Mouse (Mus musculus) CH12.LX (cell line): ENCODE data around the gene Dlg5. TPM values are rescaled to one million over a fixed set of nuclear protein-coding genes. Genes with fewer than 3 reads are reported as not detected.

Experiments used
- DNase-seq: peaks from one replicate; pipeline ENCODE4 v3.0.0-alpha.2; 2013; ENCODE audit errors: extremely low read depth
- H3K27ac ChIP-seq: 2 replicates; pipeline ENCODE4 v1.5.1; 2012; ENCODE audit warnings: low read depth, mild to moderate bottlenecking, control low read depth, moderate library complexity; ENCODE audit not compliant: insufficient read depth
- H3K27me3 ChIP-seq: replicated peaks from 2 replicates; pipeline ENCODE3; 2012; ENCODE audit warnings: inconsistent platforms
- H3K36me3 ChIP-seq, 2 experiments: replicated peaks in 1 of 2; 2 replicates each; pipeline versions ENCODE3 to v1.6.1; 2012; ENCODE audit warnings: inconsistent platforms in 1 of 2, low read length in 1 of 2, mild to moderate bottlenecking in 1 of 2, mixed read lengths in 1 of 2, moderate library complexity in 1 of 2; ENCODE audit not compliant: control insufficient read depth in 1 of 2, insufficient read depth in 1 of 2
- H3K4me1 ChIP-seq, 2 experiments: 2 replicates each; pipeline ENCODE4 v1.6.1; 2012; ENCODE audit warnings: inconsistent platforms in 1 of 2, moderate library complexity in 1 of 2; ENCODE audit not compliant: insufficient read depth in 2 of 2, control insufficient read depth in 1 of 2
- H3K4me2 ChIP-seq: 2 replicates; pipeline ENCODE4 v1.6.1; 2012; ENCODE audit warnings: low read depth, mild to moderate bottlenecking, control low read depth; ENCODE audit not compliant: poor library complexity, insufficient read depth, severe bottlenecking
- H3K4me3 ChIP-seq, 3 experiments: fragments of 150-350 bp in 1 of 3; sonication (generic) in 1 of 3; replicated peaks in 1 of 3; 2 replicates each; pipeline versions ENCODE3 to v1.5.1; 2011 to 2012; ENCODE audit warnings: low read depth in 2 of 3, low read length in 2 of 3, mild to moderate bottlenecking in 2 of 3, moderate library complexity in 2 of 3, control low read depth in 1 of 3, improper control_type of control experiment in 1 of 3, inconsistent platforms in 1 of 3, mixed read lengths in 1 of 3; ENCODE audit not compliant: poor library complexity in 1 of 3
- H3K79me2 ChIP-seq: replicated peaks from 2 replicates; pipeline ENCODE4 v1.6.1; 2012; ENCODE audit warnings: mild to moderate bottlenecking, moderate library complexity; ENCODE audit not compliant: control insufficient read depth, poor library complexity, insufficient read depth, severe bottlenecking; ENCODE audit errors: extremely low read depth
- H3K9ac ChIP-seq: 2 replicates; pipeline ENCODE4 v1.6.1; 2012; ENCODE audit warnings: low read depth, mild to moderate bottlenecking, control low read depth, moderate library complexity; ENCODE audit not compliant: insufficient read depth
- H3K9me3 ChIP-seq: replicated peaks from 2 replicates; pipeline ENCODE3; 2012; ENCODE audit warnings: low read length, inconsistent platforms, mixed read lengths
- ELF1 ChIP-seq: IDR thresholded peaks from 2 replicates; pipeline ENCODE4 v1.6.1; 2014; ENCODE audit warnings: low read depth, mild to moderate bottlenecking, inconsistent platforms, low read length, improper control_type of control experiment
- EP300 ChIP-seq: IDR thresholded peaks from 2 replicates; pipeline ENCODE4 v1.6.1; 2011; ENCODE audit warnings: low read length, improper control_type of control experiment
- ETS1 ChIP-seq: conservative IDR thresholded peaks from 2 replicates; pipeline ENCODE4 v1.6.1; 2012; ENCODE audit warnings: low read depth, mild to moderate bottlenecking, inconsistent platforms, low read length, improper control_type of control experiment, moderate library complexity
- HCFC1 ChIP-seq: IDR thresholded peaks from 2 replicates; pipeline ENCODE4 v1.6.1; 2012; ENCODE audit warnings: low read depth, mild to moderate bottlenecking, inconsistent platforms, low read length, improper control_type of control experiment
- IRF4 ChIP-seq: IDR thresholded peaks from 2 replicates; pipeline ENCODE4 v1.6.1; 2014; ENCODE audit warnings: low read depth, mild to moderate bottlenecking, inconsistent platforms, low read length, improper control_type of control experiment
- JUN ChIP-seq: IDR thresholded peaks from 2 replicates; pipeline ENCODE4 v1.6.1; 2011; ENCODE audit warnings: low read depth, mild to moderate bottlenecking, low read length, improper control_type of control experiment, moderate library complexity; ENCODE audit not compliant: insufficient read depth
- KAT2A ChIP-seq: IDR thresholded peaks from 2 replicates; pipeline ENCODE4 v1.6.1; 2012; ENCODE audit warnings: low read length, improper control_type of control experiment, inconsistent platforms; ENCODE audit not compliant: insufficient replicate concordance
- MAFK ChIP-seq: IDR thresholded peaks from 2 replicates; pipeline ENCODE4 v1.6.1; 2011; ENCODE audit warnings: low read length, improper control_type of control experiment; ENCODE audit not compliant: insufficient replicate concordance
- MAZ ChIP-seq: IDR thresholded peaks from 2 replicates; pipeline ENCODE4 v1.6.1; 2012; ENCODE audit warnings: low read depth, mild to moderate bottlenecking, inconsistent platforms, low read length, improper control_type of control experiment, moderate library complexity
- MXI1 ChIP-seq: IDR thresholded peaks from 2 replicates; pipeline ENCODE4 v1.6.1; 2011; ENCODE audit warnings: mild to moderate bottlenecking, low read depth, low read length, improper control_type of control experiment
- NRF1 ChIP-seq: IDR thresholded peaks from 2 replicates; pipeline ENCODE4 v1.6.1; 2014; ENCODE audit warnings: low read depth, mild to moderate bottlenecking, inconsistent platforms, low read length, improper control_type of control experiment, moderate library complexity
- PAX5 ChIP-seq: IDR thresholded peaks from 2 replicates; pipeline ENCODE4 v1.6.1; 2012; ENCODE audit warnings: low read length, inconsistent platforms, mixed read lengths
- TBP ChIP-seq: conservative IDR thresholded peaks from 2 replicates; pipeline ENCODE4 v1.6.1; 2011; ENCODE audit warnings: low read depth, low read length, improper control_type of control experiment
- ZC3H11A ChIP-seq: IDR thresholded peaks from 2 replicates; pipeline ENCODE4 v1.6.1; 2012; ENCODE audit warnings: low read depth, mild to moderate bottlenecking, inconsistent platforms, low read length, improper control_type of control experiment
- ZNF384 ChIP-seq: IDR thresholded peaks from 2 replicates; pipeline ENCODE4 v1.6.1; 2012; ENCODE audit warnings: low read depth, low read length, improper control_type of control experiment, inconsistent platforms
- dilution Hi-C: fragments of 300-500 bp; cut with MboI; formaldehyde crosslinking; loops from 2 replicates; pipeline ENCODE4 v1.14.3; 2020; ENCODE audit warnings: low sequenced_read_pairs; ENCODE audit not compliant: extremely low pct_unique_long_range_greater_than_20kb, extremely low pct_ligation_motif_present
- in situ Hi-C: fragments of 300-500 bp; cut with MboI; formaldehyde crosslinking; loops from 3 replicates; pipeline ENCODE4 v1.14.3; 2019; ENCODE audit warnings: low sequenced_read_pairs, low pct_ligation_motif_present, low pct_unique_long_range_greater_than_20kb, mixed read lengths
- polyA plus RNA-seq: library from polyadenylated mRNA; unstranded; fragments of >175 nt; gene quantifications from 2 replicates; pipeline ENCODE4 v1.2.1, GENCODE M21; 2012; ENCODE audit warnings: low read depth; ENCODE audit not compliant: insufficient read length
- total RNA-seq, 2 experiments: library from RNA; depleted of rRNA; stranded (reverse); fragments of 300-350 nt in 1 of 2; fragments of >200 nt in 1 of 2; gene quantifications; 2 replicates each; pipeline ENCODE4 v1.2.3; 2012 to 2014

The Dlg5 gene
- total and polyA plus RNA-seq, 3 experiments, result 0.07 to 0.76 TPM; not detected in 1

GRCm38 (mm10) chr14:24292914-24293313, 47.2 kb upstream of the Dlg5 start, which contains the start of gene E330034G19Rik:
Gene E330034G19Rik, plus strand, starts transcription at chr14:24293214.
- no peak for DNase-seq

GRCm38 (mm10) chr14:24290726-24291125, 45.0 kb upstream of the Dlg5 start:
- no peak for DNase-seq
- dilution Hi-C loops (no loop called here), in situ Hi-C loops (no loop called here)
- H3K9me3 ChIP-seq, result no peaks in the 10 kb centered on the region
- TF ChIP-seq ZNF384 (no peak), IRF4 (no peak), ELF1 (no peak), KAT2A (no peak)
- no peak overlapping the region for H3K9ac ChIP-seq
- H3K4me1 ChIP-seq, result peaks cover 0 to 16% of the 10 kb centered on the region in 2 experiments; a peak in 2 of 4 replicates
- H3K4me2 ChIP-seq, result no peak overlapping the region
- H3K27me3 ChIP-seq, result peaks cover 14% of the 10 kb centered on the region
- no peak overlapping the region for H3K27ac ChIP-seq
- no peaks in the 10 kb centered on the region for H3K36me3 ChIP-seq
- no peaks in the 10 kb centered on the region for H3K79me2 ChIP-seq
- H3K4me3 ChIP-seq, result no peak overlapping the region

More at GRCm38 (mm10) chr14:24292914-24293313, 47.2 kb upstream of the Dlg5 start, which contains the start of gene E330034G19Rik:
- no peaks in the 10 kb centered on the region for H3K79me2 ChIP-seq
- TF ChIP-seq JUN (no peak), TBP (no peak), MAZ (no peak)
- TF ChIP-seq, all 38 proteins: peak for 0
- Histone ChIP-seq H3K9me3 (no peaks in the 10 kb centered on the region), H3K4me1 (peaks cover 0 to 21% of the 10 kb centered on the region in 2 experiments; a peak in 2 of 4 replicates), H3K4me3 (no peak within 1 kb of the TSS), H3K27me3 (no peaks in the 10 kb centered on the region), H3K4me2 (no peak within 1 kb of the TSS), H3K27ac (no peak within 1 kb of the TSS), H3K36me3 (no peaks in the 10 kb centered on the region), H3K9ac (no peak within 1 kb of the TSS)
- in situ Hi-C loops, result no loop called here
- dilution Hi-C loops, result no loop called here

- TF ChIP-seq ETS1 (no peak), PAX5 (no peak), MXI1 (no peak), HCFC1 (no peak), ZC3H11A (no peak), MAFK (no peak), TBP (no peak), EP300 (no peak), NRF1 (no peak)
- TF ChIP-seq, all 38 proteins: peak for 0
These were observed 40.4 kb upstream of the Dlg5 start for GRCm38 (mm10) chr14:24286136-24286535.

More at GRCm38 (mm10) chr14:24286136-24286535, 40.4 kb upstream of the Dlg5 start:
- Histone ChIP-seq H3K79me2 (no peaks in the 10 kb centered on the region), H3K27ac (no peak overlapping the region), H3K27me3 (peaks cover 37% of the 10 kb centered on the region), H3K9me3 (no peaks in the 10 kb centered on the region), H3K4me1 (no peaks in the 10 kb centered on the region), H3K4me3 (no peak overlapping the region), H3K36me3 (no peaks in the 10 kb centered on the region), H3K4me2 (no peak overlapping the region), H3K9ac (no peak overlapping the region)
- dilution Hi-C loops, result no loop called here
- in situ Hi-C loops, result no loop called here
- DNase-seq, result no peak
